Mouse (Mus musculus): ENCODE measurements at regions not wholly inside any gene's neighbourhood (a gene's known extent, or its start where the extent isn't known, plus 50 kb on each side); places are given as distances from the start of the nearest gene placed in this dataset.

GRCm38 (mm10) chr2:160148516-160148915, 185.4 kb downstream of the Gm826 start:
- TF ChIP-seq CTCF (IDR thresholded peaks at IDR 0.05; ENCODE audit: low read depth) (no peak), EP300 (IDR thresholded peaks at IDR 0.05; ENCODE audit: low read depth) (no peak)

All from heart, postnatal 0 days (tissue).